Mouse (Mus musculus) embryonic facial prominence, embryonic 11.5 days (tissue): ENCODE measurements around the gene Scand1. TPM values are rescaled to one million over a fixed set of nuclear protein-coding genes. Genes with fewer than 3 reads are reported as not detected.

ENCODE experiments used
- ATAC-seq: fragments of 200-750 bp; cut with Nextera tagmentation; replicated peaks from 2 replicates; pipeline ENCODE4 v1.8.0; 2017; ENCODE audit warnings: low read depth; ENCODE audit not compliant: insufficient number of reproducible peaks, low FRiP score, low TSS enrichment
- DNase-seq: peaks from one replicate; pipeline ENCODE4 v3.0.0-alpha.2; 2015; ENCODE audit warnings: low spot score
- H3K27ac ChIP-seq: fragments of 300-500 bp; sonication (generic); replicated peaks from 2 replicates; pipeline ENCODE4 v1.5.1; 2014; ENCODE audit warnings: mild to moderate bottlenecking, low read depth, low read length, control low read depth
- H3K27me3 ChIP-seq: fragments of 300-500 bp; sonication (generic); 2 replicates; pipeline ENCODE4 v1.6.1; 2014; ENCODE audit warnings: mild to moderate bottlenecking, low read length, moderate library complexity, mixed read lengths; ENCODE audit not compliant: control insufficient read depth, insufficient read depth
- H3K36me3 ChIP-seq: fragments of 300-500 bp; sonication (generic); replicated peaks from 2 replicates; pipeline ENCODE4 v1.6.1; 2014; ENCODE audit warnings: low read depth, mild to moderate bottlenecking, low read length, moderate library complexity, mixed read lengths; ENCODE audit not compliant: control insufficient read depth, insufficient read depth
- H3K4me1 ChIP-seq: fragments of 300-500 bp; sonication (generic); 2 replicates; pipeline ENCODE4 v1.6.1; 2014; ENCODE audit warnings: low read length, mixed read lengths; ENCODE audit not compliant: control insufficient read depth, insufficient read depth
- H3K4me2 ChIP-seq: fragments of 300-500 bp; sonication (generic); 2 replicates; pipeline ENCODE4 v1.6.1; 2014; ENCODE audit warnings: low read depth, mild to moderate bottlenecking, control low read depth, low read length, moderate library complexity
- H3K4me3 ChIP-seq: fragments of 300-500 bp; sonication (generic); 2 replicates; pipeline ENCODE4 v1.5.1; 2014; ENCODE audit warnings: low read depth, low read length, control low read depth
- H3K9ac ChIP-seq: fragments of 300-500 bp; sonication (generic); replicated peaks from 2 replicates; pipeline ENCODE4 v1.6.1; 2014; ENCODE audit warnings: mild to moderate bottlenecking, control low read depth, low read length
- H3K9me3 ChIP-seq: fragments of 300-500 bp; sonication (generic); replicated peaks from 2 replicates; pipeline ENCODE4 v1.6.1; 2016; ENCODE audit warnings: mild to moderate bottlenecking, low read length, inconsistent platforms, mixed read lengths; ENCODE audit not compliant: control insufficient read depth
- WGBS: fragments of 180-500 bp; shearing (Covaris S2); extraction: QIAGEN DNeasy Blood & Tissue Kit; methylation state at CpG from one replicate; pipeline ENCODE4 v1.1.7; 2014; 5-methylcytosine and 5-hydroxymethylcytosine counted together
- polyA plus RNA-seq: library from polyadenylated mRNA; unstranded; fragments of >200 nt; fragmentation: Nextera tagmentation; extraction: Ambion mirVana; gene quantifications from 2 replicates; pipeline ENCODE4 v1.2.1, GENCODE M21; 2014

Scand1 gene
- polyA plus RNA-seq, 1 experiment from 2014 or later, result 65.3 TPM

- Histone ChIP-seq H3K4me3 (no peak overlapping the region), H3K4me1 (no peaks in the 10 kb centered on the region), H3K9ac (no peak overlapping the region), H3K27ac (no peak overlapping the region), H3K9me3 (no peaks in the 10 kb centered on the region), H3K36me3 (no peaks in the 10 kb centered on the region; the same call in 1 of the 2 replicates), H3K4me2 (no peak overlapping the region), H3K27me3 (no peaks in the 10 kb centered on the region)
- ATAC-seq (no peak), DNase-seq (peak; percentile 67)
- WGBS, result 79% methylated on average over 2 of the region's 2 CpGs
Measured at GRCm38 (mm10) chr2:156305818-156306217, 6.7 kb downstream of the Scand1 start.

GRCm38 (mm10) chr2:156304351-156304750 lies 8.2 kb downstream of the Scand1 start:
- no peak for DNase-seq
- Histone ChIP-seq H3K4me3 (no peak overlapping the region), H3K27ac (no peak overlapping the region), H3K9ac (no peak overlapping the region), H3K4me1 (no peaks in the 10 kb centered on the region), H3K36me3 (no peaks in the 10 kb centered on the region; the same call in 1 of the 2 replicates), H3K9me3 (no peaks in the 10 kb centered on the region), H3K4me2 (no peak overlapping the region), H3K27me3 (no peaks in the 10 kb centered on the region)
- WGBS, result 90% methylated on average over 4 of the region's 4 CpGs
- ATAC-seq, result no peak

GRCm38 (mm10) chr2:156302063-156302462 lies 10.4 kb downstream of the Scand1 start:
- H3K36me3 ChIP-seq, result no peaks in the 10 kb centered on the region; the same call in 1 of the 2 replicates

GRCm38 (mm10) chr2:156298458-156298857 lies 14.0 kb downstream of the Scand1 start:
- no peak for ATAC-seq
- Histone ChIP-seq H3K27ac (no peak overlapping the region), H3K36me3 (no peaks in the 10 kb centered on the region; the same call in none of the 2 replicates), H3K9me3 (no peaks in the 10 kb centered on the region), H3K4me3 (no peak overlapping the region), H3K4me2 (no peak overlapping the region), H3K4me1 (no peaks in the 10 kb centered on the region), H3K27me3 (no peaks in the 10 kb centered on the region), H3K9ac (no peak overlapping the region)
- WGBS, result 89% methylated on average over 7 of the region's 7 CpGs
- DNase-seq, result no peak

More at GRCm38 (mm10) chr2:156302063-156302462, 10.4 kb downstream of the Scand1 start:
- Histone ChIP-seq H3K4me3 (no peak overlapping the region), H3K9ac (no peak overlapping the region), H3K4me1 (no peaks in the 10 kb centered on the region), H3K4me2 (no peak overlapping the region), H3K27me3 (no peaks in the 10 kb centered on the region), H3K9me3 (no peaks in the 10 kb centered on the region), H3K27ac (no peak overlapping the region)
- ATAC-seq (no peak), DNase-seq (no peak)
- 90% methylated on average over 4 of the region's 4 CpGs for WGBS

- DNase-seq (no peak), ATAC-seq (no peak)
- WGBS, result 88% methylated on average over 3 of the region's 3 CpGs
- Histone ChIP-seq H3K9me3 (no peaks in the 10 kb centered on the region), H3K36me3 (no peaks in the 10 kb centered on the region; the same call in none of the 2 replicates), H3K27ac (no peak overlapping the region), H3K4me1 (no peaks in the 10 kb centered on the region), H3K4me3 (no peak overlapping the region), H3K27me3 (no peaks in the 10 kb centered on the region), H3K4me2 (no peak overlapping the region), H3K9ac (no peak overlapping the region)
Measured at GRCm38 (mm10) chr2:156297653-156298052, 14.9 kb downstream of the Scand1 start.

GRCm38 (mm10) chr2:156296190-156296589 lies 16.3 kb downstream of the Scand1 start:
- Histone ChIP-seq H3K4me1 (no peaks in the 10 kb centered on the region), H3K9me3 (no peaks in the 10 kb centered on the region), H3K36me3 (no peaks in the 10 kb centered on the region; the same call in 1 of the 2 replicates), H3K9ac (no peak overlapping the region), H3K27ac (no peak overlapping the region), H3K4me3 (no peak overlapping the region), H3K4me2 (no peak overlapping the region), H3K27me3 (no peaks in the 10 kb centered on the region)
- no peak for DNase-seq
- ATAC-seq, result no peak
- 93% methylated on average over 3 of the region's 3 CpGs for WGBS

- Histone ChIP-seq H3K27me3 (no peaks in the 10 kb centered on the region), H3K4me2 (no peak overlapping the region), H3K36me3 (no peaks in the 10 kb centered on the region; the same call in 1 of the 2 replicates), H3K9me3 (no peaks in the 10 kb centered on the region), H3K4me3 (no peak overlapping the region), H3K4me1 (no peaks in the 10 kb centered on the region), H3K9ac (no peak overlapping the region), H3K27ac (no peak overlapping the region)
- DNase-seq, result no peak
- WGBS, result 96% methylated on average over 2 of the region's 2 CpGs
- ATAC-seq, result no peak
Measured at GRCm38 (mm10) chr2:156295601-156296063, 16.9 kb downstream of the Scand1 start.

- H3K36me3 ChIP-seq, result no peaks in the 10 kb centered on the region; the same call in 1 of the 2 replicates
Measured at GRCm38 (mm10) chr2:156291998-156292397, 20.5 kb downstream of the Scand1 start.

More at GRCm38 (mm10) chr2:156291998-156292397, 20.5 kb downstream of the Scand1 start:
- H3K27me3 ChIP-seq, result no peaks in the 10 kb centered on the region
- no peak overlapping the region for H3K4me2 ChIP-seq
- H3K27ac ChIP-seq, result no peak overlapping the region
- H3K9ac ChIP-seq, result no peak overlapping the region
- no peak for ATAC-seq
- H3K9me3 ChIP-seq, result no peaks in the 10 kb centered on the region
- no peaks in the 10 kb centered on the region for H3K4me1 ChIP-seq
- no peak overlapping the region for H3K4me3 ChIP-seq
- WGBS, result 86% methylated on average over 1 of the region's 1 CpGs
- no peak for DNase-seq
